Mouse (Mus musculus): ENCODE results near the gene Dcaf11. TPM values are rescaled to one million over a fixed set of nuclear protein-coding genes. Genes with fewer than 3 reads are reported as not detected.

Gene Dcaf11
- total RNA-seq, 2 experiments from 2014 or later: 83.6 to 86.8 TPM

GRCm38 (mm10) chr14:55551794-55552193, 8.0 kb upstream of the Dcaf11 start:
- DNase-seq (ENCODE audit: low spot score in 2 of 2): no peak

DNA sequence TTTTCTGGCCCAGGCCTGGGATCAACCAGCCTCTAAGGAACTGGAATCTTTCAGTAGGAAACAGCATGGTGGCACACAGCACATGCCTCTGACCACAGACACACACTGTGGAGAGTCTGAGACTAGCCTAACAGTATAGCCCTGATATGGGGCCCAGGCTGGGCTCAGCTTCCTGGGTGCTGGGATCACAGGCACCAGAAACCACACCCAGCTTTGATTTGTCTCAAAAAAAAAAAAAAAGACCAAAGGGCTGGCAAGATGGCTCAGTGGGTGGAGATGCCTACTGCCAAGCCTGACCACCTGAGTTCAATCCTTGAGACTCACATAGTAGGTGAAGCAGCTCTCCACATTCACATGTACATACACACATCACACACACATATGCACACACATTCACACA, 5.2 kb upstream of the Dcaf11 start:
- DNase-seq (ENCODE audit: low spot score in 2 of 2): no peak

GRCm38 (mm10) chr14:55555788-55556187, 4.0 kb upstream of the Dcaf11 start:
- DNase-seq (ENCODE audit: low spot score in 2 of 2): no peak

DNA sequence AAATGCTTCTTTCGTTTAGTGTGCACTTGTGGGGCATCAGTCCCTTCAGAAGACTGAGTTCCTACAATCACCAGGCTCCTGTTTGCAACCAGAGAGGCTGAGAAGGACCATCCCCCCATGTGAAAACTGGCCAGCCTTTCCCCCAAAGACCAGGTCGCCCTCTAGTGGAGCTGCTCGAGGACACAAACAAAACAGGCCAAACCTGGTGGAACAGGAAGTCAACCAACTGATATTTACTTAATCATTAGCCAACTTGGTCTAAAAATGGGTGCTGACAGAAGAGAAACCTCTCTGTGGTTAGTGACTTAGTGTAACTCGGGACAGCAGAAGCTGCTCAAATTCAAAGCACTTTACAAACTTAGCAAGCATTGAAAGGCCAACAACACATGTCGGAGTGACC, 2.8 kb upstream of the Dcaf11 start:
- DNase-seq (ENCODE audit: low spot score in 2 of 2): peak; percentile 73 to 77

GRCm38 (mm10) chr14:55557587-55557986, 2.2 kb upstream of the Dcaf11 start:
- no peak for DNase-seq (ENCODE audit: low spot score in 2 of 2)

DNA sequence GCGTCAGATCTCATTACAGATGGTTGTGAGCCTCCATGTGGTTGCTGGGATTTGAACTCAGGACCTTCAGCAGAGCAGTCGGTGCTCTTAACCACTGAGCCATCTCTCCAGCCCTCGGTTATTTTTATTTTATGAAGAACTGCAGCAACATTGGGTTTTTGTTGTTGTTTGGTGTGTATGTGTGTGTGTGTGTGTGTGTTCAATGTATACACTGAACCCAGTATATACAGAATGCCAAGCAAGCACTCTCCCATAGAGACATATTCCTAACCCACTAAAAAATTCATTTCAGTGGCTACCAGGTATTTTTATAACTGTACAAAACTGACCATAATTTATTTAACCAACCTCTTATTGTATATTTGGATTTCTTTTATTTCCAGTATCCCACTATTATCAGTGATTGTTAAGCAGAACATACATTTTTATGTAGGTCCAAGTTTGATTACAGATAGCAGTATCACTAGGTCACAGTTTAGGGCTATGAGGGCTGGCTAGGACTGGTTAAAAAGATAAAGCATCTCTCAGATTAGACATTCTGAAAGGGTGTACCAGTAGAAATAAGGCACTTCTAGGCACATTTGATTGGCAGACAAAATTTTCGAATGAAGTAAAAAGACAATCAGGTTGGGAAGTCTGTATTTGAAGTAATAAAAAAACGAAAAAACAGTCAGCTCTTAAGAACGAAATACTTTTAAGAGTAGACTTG, 912 bp upstream of the Dcaf11 start:
- DNase-seq (ENCODE audit: low spot score in 2 of 2): no peak

GRCm38 (mm10) chr14:55560202-55561073, 632 bp downstream of the Dcaf11 start, which contains the start of gene A730061H03Rik:
TSS of gene A730061H03Rik (minus strand) at chr14:55560406.
- peak; percentile 97 to 98 for DNase-seq (ENCODE audit: low spot score in 2 of 2)

- DNase-seq (ENCODE audit: low spot score in 2 of 2): no peak
These were observed 2.1 kb downstream of the Dcaf11 start for GRCm38 (mm10) chr14:55561860-55562259.

DNA sequence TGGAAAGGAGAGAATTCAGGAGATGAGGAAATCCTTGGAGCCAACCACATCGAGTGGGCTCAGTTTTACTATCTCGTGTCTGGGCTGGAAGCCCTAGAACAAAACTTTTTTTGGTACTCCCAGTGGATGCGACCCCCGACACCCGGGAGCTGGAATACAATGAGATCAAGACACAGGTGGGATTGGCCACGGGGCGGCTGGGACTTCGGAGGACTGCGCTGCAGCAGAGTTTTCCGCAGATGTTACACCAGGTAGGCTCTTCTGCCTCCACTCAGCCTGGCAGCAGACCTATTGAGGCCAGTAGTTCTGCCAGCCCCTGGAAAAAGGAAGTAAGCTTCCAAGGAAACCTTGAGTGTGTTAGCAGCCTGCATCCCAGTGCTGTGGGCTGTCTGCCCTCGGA, 3.4 kb downstream of the Dcaf11 start:
- no peak for DNase-seq (ENCODE audit: low spot score in 2 of 2)

- DNase-seq (ENCODE audit: low spot score in 2 of 2): no peak
These were observed 5.9 kb downstream of the Dcaf11 start for GRCm38 (mm10) chr14:55565748-55566147.

- no peak for DNase-seq (ENCODE audit: low spot score in 2 of 2)
These were observed 7.7 kb downstream of the Dcaf11 start for GRCm38 (mm10) chr14:55567496-55567895.

GRCm38 (mm10) chr14:55570588-55570987, 10.8 kb downstream of the Dcaf11 start:
- DNase-seq (ENCODE audit: low spot score in 2 of 2): no peak

GRCm38 (mm10) chr14:55571760-55572159, 12.0 kb downstream of the Dcaf11 start:
- no peak for DNase-seq (ENCODE audit: low spot score in 2 of 2)

- no peak for DNase-seq (ENCODE audit: low spot score in 2 of 2)
These were observed 15.5 kb downstream of the Dcaf11 start, which contains the start of gene Fitm1 for GRCm38 (mm10) chr14:55575302-55575701. TSS of gene Fitm1 (plus strand) at chr14:55575617.

- no peak for DNase-seq (ENCODE audit: low spot score in 2 of 2)
These were observed 15.9 kb downstream of the Dcaf11 start for GRCm38 (mm10) chr14:55575711-55576110.

DNA sequence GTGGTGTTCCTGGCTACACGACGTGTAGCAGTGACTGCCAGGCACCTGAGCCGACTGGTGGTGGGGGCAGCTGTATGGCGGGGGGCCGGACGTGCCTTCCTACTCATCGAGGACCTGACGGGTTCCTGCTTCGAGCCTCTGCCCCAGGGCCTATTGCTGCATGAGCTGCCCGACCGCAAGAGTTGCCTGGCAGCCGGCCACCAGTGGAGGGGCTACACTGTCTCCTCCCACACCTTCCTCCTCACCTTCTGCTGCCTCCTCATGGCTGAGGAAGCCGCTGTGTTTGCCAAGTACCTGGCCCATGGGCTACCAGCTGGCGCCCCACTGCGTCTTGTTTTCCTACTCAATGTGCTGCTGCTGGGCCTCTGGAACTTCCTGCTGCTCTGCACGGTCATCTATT, 16.6 kb downstream of the Dcaf11 start:
- DNase-seq (ENCODE audit: low spot score in 2 of 2): peak; percentile 32 to 39

- peak; percentile 43 to 64 for DNase-seq (ENCODE audit: low spot score in 2 of 2)
These were observed 18.3 kb downstream of the Dcaf11 start, which contains the start of gene Psme1 for GRCm38 (mm10) chr14:55577871-55578667. TSS of gene Psme1 (plus strand) at chr14:55578123.

GRCm38 (mm10) chr14:55578668-55579269, 19.0 kb downstream of the Dcaf11 start:
- no peak for DNase-seq (ENCODE audit: low spot score in 2 of 2)

DNA sequence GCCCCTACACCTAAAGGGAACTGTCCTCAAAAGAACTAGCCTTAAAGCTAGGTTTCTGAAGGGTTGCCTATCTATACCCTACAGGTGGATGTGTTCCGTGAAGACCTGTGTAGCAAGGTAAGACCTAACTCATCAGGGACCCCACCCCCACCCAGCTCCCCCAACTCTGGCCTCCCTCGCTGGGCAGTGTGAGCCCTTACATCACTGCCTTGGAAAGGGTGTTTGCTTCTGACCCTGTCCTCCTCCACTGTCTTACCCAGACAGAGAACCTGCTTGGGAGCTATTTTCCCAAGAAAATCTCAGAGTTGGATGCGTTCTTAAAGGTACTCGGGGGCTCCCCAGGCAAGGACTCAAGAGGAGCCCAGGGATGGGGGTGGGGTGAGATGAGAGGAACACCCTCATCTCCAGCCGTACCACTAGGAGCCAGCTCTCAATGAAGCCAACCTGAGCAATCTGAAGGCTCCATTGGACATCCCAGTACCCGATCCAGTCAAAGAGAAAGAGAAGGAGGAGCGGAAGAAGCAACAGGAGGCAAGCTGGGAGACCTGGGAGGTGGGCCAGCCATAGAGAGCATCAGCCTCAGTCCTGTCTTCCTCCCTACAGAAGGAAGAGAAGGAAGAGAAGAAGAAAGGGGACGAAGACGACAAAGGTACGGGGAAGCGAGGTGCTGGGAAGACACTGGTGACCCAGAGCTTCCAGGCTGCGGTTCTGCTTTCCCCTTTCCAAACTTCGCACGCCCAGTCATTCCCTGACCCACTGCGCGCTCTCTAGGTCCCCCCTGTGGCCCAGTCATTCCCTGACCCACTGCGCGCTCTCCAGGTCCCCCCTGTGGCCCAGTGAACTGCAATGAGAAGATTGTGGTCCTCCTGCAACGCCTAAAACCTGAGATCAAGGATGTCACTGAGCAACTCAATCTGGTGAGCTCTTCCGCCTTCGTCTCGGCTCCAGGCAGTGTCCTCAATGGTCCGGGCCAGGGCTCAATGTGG, 20.0 kb downstream of the Dcaf11 start:
- DNase-seq (ENCODE audit: low spot score in 2 of 2): no peak

- DNase-seq (ENCODE audit: low spot score in 2 of 2): no peak
These were observed 20.9 kb downstream of the Dcaf11 start for GRCm38 (mm10) chr14:55580731-55581130.
